Mouse (Mus musculus): ENCODE results near the gene Myo9b.

Myo9b gene

DNA sequence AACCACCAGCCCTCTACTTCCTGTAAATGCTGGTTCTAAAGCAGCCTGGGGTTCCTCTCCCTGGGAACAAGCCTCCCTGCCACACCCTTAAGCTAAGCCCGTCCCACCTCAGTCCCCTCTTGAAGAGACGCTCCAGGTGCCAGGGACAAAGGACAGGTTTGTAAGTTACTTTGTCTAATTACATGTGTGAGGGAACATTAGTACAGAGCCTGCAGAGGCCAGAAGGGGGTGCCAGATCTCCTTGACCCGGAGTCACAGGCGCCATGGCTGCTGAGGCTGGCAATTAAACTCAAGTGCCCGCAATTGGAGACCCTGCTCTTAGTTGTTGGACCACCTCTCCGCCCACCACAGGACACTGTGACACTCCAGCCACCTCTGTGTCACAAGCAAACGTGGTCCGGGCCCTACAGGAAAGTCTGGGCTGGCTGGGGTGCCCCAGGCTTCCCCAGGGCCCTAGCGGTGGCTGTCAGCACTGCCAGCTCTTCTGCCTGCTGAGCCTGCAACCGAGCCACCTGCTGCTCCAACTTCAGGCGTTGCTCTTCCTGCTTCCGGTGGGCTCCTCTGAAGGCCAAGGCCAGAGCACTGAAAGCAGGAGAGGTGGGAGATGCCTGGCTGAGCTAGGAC, 112.8 kb downstream of the Myo9b start:
- in situ Hi-C loops (cut with MboI, MseI) = no loop called here

DNA sequence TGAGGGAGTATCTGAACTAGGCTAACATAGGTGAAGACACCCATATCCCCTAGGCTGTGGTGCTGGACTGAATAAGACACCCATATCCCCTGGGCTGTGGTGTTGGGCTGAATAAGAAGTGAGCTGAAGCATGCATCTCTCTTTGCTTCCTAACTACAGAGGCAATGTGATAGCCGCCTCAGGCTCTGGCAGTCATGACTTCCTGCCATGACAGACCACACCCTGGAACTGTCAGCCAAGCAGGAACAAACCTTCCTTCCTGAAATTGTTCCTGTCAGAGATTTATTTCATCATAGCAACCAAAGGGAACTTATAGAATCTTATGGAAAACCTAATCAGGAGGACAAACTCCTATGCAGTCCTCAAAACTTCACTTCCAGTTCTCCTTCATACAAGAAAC, 115.8 kb downstream of the Myo9b start:
- in situ Hi-C loops (cut with MboI, MseI) = no loop called here

DNA sequence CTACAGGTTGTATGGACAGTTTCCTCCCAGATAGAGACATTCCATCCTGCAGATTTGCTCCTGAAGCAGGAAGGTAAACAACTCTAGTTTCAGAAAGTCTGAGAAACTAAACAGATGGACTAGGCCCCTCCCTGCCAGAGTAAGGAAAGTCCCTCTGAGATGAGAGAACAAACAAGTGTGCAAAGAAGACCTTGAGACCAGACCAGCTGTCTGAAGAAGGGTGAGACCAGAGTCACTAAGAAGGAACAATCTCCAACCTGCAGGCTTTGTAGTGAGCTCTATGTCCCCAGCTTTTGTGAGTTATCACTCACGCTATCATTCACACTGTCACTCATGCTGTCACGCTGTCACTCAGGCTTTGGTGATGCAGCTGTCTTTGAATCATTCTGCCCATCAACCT, 119.2 kb downstream of the Myo9b start:
- in situ Hi-C loops (cut with MboI, MseI) = no loop called here

DNA sequence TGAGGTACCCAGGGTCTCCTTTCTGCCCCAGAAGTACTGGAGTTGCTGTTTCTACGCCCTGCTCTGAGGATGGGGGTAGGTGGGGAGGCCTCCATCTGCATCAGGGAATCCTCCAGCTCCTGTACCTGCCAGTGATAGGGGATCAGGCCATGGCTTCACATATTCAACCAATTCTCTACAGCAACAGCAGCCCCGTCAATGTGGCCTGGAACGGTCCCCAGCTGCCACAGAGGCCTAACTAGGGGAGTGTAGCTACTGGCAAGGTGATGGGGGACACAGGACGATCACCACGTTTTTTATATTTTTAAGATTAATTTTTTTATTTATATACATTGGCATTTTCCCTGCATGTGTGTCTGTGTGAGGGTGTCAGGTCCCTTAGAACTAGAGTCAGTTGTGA, 119.9 kb downstream of the Myo9b start:
- in situ Hi-C loops (cut with MboI, MseI) = no loop called here

DNA sequence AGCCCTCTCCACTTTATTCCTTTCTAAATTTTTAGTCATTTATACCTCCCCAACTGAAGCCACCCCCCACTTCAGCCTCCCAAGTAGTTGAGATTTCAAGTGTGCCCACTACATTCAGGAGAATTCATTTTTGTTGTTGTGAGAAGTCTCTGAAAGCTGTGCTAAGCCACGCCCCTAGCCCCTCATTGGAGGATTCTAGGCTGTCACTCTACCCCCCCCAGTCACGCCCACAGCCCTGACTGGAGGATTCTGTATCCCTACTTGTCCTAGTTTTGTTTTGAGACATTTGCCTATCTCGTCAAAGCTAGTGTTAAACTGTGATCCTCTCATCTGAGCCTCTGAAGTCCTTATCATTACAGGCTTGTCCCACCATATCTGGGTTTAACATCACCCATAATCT, 120.4 kb downstream of the Myo9b start:
- in situ Hi-C loops (cut with MboI, MseI) = no loop called here

DNA sequence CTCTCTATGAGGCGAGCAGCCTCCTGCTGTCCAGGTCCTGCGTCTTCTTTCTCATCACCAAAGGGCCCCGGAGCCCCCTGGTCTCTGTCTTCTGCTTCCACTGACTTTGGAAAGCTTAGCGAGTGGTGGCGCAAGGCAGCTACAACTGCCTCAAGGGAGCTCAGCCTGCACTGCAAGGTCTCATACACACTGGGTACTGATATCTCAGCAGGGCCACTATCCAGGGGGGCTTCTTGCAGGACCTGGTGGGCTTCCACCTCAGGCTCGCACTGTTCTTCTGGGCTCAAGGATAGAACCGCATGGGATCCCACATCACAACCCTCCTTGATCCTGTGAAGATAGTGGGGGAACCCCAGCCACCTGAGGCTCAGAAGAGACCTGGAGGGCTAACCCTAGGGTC, 122.0 kb downstream of the Myo9b start:
- in situ Hi-C loops (cut with MboI, MseI) = no loop called here

DNA sequence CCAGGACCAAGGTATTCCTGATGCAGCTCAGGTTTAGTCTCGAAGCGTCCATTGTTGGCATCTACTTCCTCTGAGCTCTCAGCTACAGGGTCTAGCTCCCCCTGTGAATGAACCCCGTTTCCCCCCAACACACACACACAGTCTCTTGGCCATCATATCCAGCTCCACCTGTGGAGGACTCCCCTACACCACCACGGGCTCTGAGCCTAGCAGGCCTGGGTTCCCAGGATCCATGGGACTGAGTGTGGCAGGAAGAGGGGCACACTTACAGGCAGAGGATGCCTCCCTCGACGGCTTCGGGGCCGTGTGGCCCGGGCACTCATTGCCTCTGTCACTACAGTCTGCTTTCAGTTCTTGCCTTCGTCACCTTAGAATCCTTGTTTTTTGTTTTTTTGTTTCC, 122.6 kb downstream of the Myo9b start:
- in situ Hi-C loops (cut with MboI, MseI) = no loop called here

DNA sequence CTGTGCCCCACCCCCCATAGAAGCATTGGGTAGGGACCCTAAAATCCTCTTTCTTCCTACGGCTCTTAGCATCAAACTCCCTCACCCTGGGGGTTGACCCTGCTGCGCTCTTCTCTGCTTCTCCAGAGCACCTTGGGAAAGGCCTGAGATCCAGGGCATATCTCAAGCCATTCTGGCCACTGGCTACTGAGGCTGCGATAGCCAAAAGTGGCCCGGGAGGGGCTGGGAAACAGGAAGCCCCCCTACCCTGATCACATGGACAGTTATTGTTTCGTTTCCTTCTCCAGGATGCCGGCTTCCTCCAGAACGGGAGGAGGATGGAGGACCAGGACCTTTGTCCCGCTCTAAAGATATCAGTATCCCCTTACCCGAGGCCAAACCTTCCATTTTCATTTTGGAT, 123.1 kb downstream of the Myo9b start, which contains the start of gene Ushbp1:
TSS of gene Ushbp1 (minus strand) at position 174 of the 400 bp plus-strand sequence.
- in situ Hi-C loops (cut with MboI, MseI) = no loop called here

DNA sequence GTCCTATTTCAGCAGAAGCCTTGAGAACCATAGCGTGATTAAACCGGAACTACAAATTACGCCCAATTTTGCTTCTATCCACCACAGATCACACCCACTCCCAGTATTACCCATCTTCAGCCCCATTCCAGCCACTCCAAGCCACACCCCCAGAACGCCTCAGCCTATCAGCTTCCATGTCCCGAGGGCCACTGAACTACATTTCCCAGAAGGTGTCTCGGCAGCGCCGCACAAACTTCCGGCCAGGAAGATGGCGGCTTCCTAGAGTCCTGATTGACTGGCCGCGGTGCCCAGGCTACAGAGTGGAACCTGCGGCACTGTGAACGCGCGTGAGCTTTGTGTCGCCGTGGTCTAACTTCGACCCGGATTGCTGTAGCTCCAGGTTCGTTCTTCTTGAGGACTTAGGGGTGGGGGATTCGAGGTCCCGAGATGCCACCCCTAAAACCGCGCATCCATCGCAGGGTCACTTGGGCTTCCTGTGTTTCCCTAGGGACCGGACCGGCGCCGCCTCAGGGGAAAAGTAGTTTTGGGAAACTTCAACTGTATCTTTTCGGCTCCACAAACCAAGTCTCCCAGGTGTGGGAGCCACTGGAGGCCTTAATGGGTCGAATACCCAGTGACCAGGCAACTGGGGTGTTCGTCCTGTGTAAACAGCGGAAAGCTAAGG, 124.3 kb downstream of the Myo9b start, which contains the start of gene Babam1:
TSS of gene Babam1 (plus strand) at position 223 of the 667 bp plus-strand sequence.
- in situ Hi-C loops (cut with MboI, MseI) = no loop called here

DNA sequence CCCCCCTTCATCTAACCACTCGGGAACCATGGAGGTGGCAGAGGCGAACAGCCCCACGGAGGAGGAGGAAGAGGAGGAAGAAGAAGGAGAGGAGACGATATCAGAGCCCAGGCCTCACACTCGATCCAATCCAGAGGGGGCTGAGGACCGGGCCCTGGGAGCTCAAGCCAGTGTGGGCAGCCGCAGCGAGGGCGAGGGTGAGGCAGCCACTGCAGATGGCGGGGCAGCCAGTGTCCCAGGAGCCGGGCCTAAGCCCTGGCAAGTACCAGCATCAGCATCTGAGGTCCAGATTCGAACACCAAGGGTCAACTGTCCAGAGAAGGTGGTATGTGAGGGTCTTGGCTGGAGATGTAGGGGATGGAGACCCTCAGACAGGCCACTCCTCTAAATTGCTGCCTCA, 125.2 kb downstream of the Myo9b start:
- in situ Hi-C loops (cut with MboI, MseI) = no loop called here

DNA sequence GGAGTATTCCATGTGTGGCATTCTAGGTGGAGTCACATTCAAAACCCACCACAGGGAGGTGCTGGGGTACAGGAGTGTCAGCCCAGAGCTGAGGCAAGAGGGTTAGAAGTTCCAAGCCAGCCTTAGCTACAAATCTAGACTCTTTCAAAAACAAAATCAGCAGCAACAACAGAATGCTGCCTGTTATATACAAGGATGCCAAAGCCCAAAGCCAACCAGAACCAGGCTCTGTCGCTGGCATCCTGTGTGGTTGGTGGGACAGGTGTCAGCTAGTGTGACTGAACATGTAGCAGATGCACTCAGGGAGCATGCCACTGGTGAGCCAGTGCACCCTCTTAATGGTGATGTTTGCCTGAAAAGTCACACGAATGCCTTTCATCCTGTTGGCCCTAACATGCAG, 128.3 kb downstream of the Myo9b start:
- in situ Hi-C loops (cut with MboI, MseI) = no loop called here

DNA sequence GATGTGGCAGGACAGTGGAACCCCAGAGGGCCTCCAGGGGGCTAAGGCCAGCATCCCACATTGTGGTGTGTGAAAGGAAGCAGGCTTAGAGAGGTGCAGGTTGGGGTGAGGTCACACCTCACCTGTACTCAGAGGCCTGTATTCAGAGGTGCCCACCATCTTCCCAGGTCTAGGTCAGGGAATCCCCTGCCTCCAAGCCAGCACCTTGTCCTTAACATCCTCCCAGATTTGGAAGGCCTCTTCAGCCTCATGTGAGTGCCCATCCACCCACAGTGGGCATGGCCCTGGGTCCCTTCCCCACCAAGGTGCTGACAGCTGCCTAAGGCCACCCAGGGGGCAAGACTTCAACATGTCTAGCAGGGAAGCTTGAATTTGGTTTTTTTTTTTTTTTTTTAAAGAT, 128.9 kb downstream of the Myo9b start:
- in situ Hi-C loops (cut with MboI, MseI) = no loop called here

DNA sequence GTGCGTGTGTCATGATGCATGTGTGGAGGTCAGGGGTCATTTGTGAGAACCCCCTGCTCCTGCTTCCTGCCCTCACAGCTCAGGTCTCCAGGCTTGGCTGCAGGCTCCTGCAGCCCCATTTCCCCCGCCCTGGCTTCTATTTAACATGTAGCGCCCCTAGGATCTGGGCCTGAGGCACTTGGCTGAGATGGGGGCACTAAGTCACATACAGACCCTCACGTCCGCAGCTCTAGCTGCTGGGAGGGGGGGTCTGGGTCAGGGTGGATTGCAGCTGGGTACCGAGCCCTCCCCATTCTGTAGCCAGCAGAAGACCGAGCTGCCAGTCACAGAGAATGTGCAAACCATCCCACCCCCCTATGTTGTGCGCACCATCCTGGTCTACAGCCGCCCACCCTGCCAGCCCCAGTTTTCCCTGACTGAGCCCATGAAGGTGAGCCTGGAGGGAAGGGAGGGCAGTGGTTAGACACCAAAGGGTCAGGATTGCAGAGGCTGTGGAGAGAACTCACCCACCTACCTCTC, 130.0 kb downstream of the Myo9b start:
- in situ Hi-C loops (cut with MboI, MseI) = no loop called here

DNA sequence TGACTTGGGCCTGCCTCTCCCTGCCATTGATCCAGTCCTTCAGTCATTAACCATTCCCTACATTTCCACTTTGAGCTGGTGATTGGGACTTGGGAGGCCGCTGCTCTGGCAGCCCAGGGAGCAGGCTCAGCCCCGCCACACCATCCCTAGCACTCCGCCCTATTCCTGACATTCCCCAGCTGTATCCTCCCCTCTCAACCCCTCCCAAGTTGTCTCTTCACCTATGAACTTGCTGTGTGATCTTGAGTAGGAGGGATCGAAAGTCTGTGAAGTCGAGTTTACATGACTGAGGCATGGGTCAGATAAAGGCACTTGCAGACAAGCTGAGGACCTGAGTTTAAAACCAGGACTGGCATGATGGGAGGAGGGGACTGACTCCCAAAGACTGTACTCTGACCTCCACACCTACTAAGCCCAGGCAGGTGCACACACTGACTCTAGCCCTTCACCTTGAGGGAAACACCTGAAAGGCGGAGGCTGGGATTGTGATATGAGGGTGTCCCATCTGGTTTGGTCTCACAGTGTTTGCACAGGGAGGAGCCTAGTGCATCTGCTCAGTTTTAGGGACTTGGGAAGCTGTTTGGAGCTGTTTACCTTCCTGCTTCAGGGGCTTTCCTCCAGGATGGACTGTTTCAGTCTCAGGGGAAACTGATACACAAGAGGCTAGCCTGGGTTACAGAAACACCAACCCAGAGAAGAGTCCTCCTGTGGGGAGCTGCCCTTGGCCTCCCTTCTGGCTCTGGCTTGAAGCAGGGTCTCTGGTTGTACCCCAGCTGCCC, 130.8 kb downstream of the Myo9b start:
- in situ Hi-C loops (cut with MboI, MseI) = no loop called here

DNA sequence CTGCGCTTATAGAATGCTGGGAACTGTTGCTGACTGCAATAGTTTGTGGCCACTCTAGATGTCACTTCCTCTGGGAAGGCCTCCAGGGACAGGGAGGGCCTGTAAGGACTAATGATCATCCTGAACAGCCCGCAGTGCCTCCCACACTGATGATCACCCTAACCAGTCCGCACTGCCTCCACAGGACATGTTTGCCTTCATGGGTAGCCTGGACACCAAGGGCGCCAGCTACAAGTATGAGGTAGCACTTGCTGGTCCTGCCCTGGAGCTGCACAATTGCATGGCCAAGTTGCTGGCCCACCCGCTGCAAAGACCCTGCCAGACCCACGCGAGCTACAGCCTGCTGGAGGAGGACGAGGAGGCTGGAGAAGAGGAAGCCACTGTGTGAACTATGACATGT, 131.5 kb downstream of the Myo9b start:
- in situ Hi-C loops (cut with MboI, MseI) = no loop called here

DNA sequence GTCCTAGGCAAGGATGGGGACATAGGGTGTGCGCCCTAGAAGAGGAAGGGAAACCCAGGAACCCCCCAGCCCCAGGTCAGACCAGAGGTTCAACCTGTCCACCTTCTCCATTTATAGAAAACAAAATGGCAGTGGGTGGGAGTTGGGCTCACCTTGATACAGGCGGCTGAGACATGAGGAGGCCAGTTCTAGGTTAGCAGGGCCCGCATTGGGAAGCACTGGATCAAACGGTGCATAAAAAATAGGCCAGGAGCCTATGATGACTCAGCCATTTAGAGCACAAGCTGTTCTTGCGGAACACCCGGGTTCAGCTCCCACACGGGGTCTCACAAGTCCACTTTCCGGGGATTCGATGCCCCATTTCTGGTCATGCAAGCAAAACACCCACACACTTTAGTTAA, 132.4 kb downstream of the Myo9b start:
- in situ Hi-C loops (cut with MboI, MseI) = no loop called here

DNA sequence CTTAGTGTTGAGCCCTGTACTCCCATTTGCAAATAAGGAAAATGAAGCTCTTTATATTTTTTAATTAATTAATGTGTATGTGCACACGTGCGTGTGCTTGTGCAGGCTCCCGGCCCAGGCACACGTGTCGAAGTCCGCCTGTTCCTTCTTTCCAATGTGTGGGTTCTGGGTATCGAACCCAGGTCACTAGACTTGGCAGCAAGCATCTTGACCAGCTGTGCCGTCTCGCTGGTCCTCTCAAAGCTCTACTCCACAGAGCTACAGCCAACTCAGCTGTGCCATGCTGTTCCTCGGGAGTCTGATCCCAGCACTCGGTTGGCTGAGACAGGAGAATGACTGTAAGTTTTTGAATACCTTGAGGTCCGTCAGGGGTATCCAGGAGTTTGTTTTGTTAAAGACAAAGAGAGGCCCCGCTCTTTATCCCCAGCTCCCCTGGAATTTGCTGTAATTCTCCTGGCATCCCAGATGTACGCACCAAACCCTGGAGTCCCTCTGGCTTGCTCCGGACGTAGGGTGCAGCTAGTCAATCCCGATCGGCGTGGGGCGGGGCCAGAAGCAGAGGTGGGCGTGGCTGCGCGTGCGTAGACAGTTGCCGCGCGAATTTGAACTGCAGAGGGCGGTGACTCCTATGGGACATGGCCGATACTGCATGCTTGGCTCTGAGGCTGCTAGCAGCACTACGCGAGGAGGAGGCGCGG, 133.0 kb downstream of the Myo9b start, which contains the start of gene Ankle1:
TSS of gene Ankle1 (plus strand) at position 610 of the 698 bp plus-strand sequence.
- in situ Hi-C loops (cut with MboI, MseI) = no loop called here

DNA sequence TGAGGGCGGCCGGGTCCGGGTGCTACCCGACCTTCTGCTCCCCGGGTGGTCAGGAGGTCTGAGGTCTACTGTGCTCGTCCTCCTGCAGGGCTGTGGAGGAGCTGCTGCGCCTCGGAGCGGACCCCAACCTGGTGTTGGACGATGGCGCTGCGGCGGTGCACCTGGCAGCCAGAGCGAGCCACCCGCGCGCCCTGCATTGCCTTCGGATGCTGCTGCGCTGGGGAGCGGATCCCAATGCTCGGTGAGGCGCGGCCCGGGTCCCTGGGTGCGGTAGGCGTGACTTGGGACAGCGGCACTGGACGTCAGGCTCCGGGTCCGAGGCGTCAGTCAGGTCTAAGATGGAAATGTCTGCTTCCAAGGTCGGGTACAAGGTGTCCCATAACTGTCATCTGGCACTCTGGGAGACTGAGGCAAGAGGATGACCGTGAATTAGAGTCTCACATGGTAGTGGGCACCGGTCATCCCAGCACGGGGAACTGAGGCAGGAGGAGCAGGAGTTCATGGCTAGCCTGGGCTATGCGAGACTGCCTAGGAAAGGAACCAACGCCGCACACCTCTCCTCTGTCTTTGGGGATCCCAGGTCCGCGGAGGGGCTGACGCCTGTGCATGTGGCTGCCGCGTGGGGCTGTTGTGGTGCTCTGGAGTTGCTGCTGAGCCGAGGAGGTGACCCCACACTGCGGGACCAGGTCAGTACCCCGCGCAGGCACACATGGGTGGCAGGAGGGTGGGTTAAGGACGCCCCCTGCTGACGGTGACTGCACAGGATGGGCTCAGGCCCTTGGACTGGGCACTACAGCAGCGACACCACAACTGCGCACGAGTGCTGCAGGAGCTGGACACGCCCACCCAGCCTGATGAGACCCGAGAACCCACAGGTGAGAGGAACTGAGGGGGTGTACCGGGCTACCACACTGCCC, 133.8 kb downstream of the Myo9b start:
- in situ Hi-C loops (cut with MboI, MseI) = no loop called here

DNA sequence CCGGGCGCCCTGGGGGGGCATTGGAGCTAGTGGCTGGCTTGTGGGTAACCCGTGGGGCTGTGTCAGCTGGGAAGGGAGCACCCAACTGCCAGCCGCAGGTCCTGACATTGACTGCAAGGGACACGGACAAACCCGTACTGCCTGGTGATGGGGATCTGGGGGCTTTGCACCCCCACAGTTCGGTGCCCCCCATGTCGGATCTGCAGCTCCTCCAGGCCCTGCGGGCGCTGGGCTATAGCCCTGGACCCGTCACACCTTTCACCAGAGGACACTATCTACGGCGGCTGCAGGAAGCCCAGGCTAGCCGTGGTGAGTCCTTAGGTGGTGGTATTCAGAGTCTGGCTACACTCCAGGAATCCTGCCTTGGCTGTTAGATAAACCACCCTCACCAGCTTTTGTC, 134.9 kb downstream of the Myo9b start:
- in situ Hi-C loops (cut with MboI, MseI) = no loop called here

DNA sequence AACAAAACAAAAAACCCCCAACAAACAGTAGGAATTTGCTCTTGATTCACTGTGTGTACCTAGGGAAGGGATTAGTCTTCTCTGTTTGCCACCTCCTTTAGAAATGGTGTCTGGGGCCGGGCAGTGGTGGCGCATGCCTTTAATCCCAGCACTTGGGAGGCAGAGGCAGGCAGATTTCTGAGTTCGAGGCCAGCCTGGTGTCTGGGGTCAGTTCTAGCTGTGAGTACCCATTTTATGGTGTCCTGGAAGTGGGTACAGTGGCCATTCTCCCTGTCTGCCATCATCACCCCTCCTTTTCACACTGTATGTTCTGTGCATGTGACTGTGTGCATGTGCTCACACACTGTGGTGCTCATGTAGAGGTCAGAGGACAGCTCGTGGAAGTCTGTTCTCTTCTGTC, 135.7 kb downstream of the Myo9b start:
- in situ Hi-C loops (cut with MboI, MseI) = no loop called here

Data from T-helper 2 cell (primary cell).